Mouse (Mus musculus) inflammation-experienced regulatory T-cells, adult 6 months (primary cell): ENCODE measurements around the gene Map3k20. TPM values are rescaled to one million over a fixed set of nuclear protein-coding genes. Genes with fewer than 3 reads are reported as not detected.

Experiments used
- polyA plus RNA-seq, 3 experiments: library from polyadenylated mRNA; unstranded; fragments of 100-300 nt; shearing (Covaris generic); gene quantifications; one replicate each; pipeline ENCODE4 v1.2.1; 2017

The Map3k20 gene
- polyA plus RNA-seq, 3 experiments from 2014 or later = 0.20 to 0.55 TPM; not detected in 1

Other genes with a start within 250 kb of the Map3k20 start
- gene Cdca7, start 190.5 kb downstream of the Map3k20 start, polyA plus RNA-seq = 10 to 100 TPM; 25.9 to 43.7 (median 27.9) TPM